Mouse (Mus musculus) layer of hippocampus, adult 9-11 months (tissue): Measurements from ENCODE around the gene Psmb11.

ENCODE experiments used
- DNase-seq: peaks from one replicate; pipeline ENCODE4 v3.0.0; 2022

Gene Psmb11

GRCm38 (mm10) chr14:54621133-54621532, at the start of gene Psmb11:
Gene Psmb11 (plus strand): TSS chr14:54621433.
- DNase-seq: no peak

- DNase-seq: no peak
Observed at GRCm38 (mm10) chr14:54572122-54572521, 49.1 kb upstream of the Psmb11 start.

- no peak for DNase-seq
Observed at GRCm38 (mm10) chr14:54572790-54573736, 48.2 kb upstream of the Psmb11 start.

GRCm38 (mm10) chr14:54574253-54574652, 47.0 kb upstream of the Psmb11 start:
- no peak for DNase-seq

- no peak for DNase-seq
Observed at GRCm38 (mm10) chr14:54575031-54575430, 46.2 kb upstream of the Psmb11 start.

- DNase-seq: no peak
Observed at GRCm38 (mm10) chr14:54575631-54576030, 45.6 kb upstream of the Psmb11 start.

- no peak for DNase-seq
Observed at GRCm38 (mm10) chr14:54576241-54577088, 44.8 kb upstream of the Psmb11 start.

- peak; percentile 73 for DNase-seq
Observed at GRCm38 (mm10) chr14:54577089-54577982, 43.9 kb upstream of the Psmb11 start, which contains the start of gene Ajuba. Gene Ajuba (minus strand): TSS chr14:54577558.

GRCm38 (mm10) chr14:54578063-54578462, 43.2 kb upstream of the Psmb11 start:
- DNase-seq: no peak

- DNase-seq: no peak
Observed at GRCm38 (mm10) chr14:54579638-54580037, 41.6 kb upstream of the Psmb11 start.

GRCm38 (mm10) chr14:54582536-54582935, 38.7 kb upstream of the Psmb11 start:
- DNase-seq: no peak

- peak; percentile 33 for DNase-seq
Observed at GRCm38 (mm10) chr14:54583681-54584338, 37.4 kb upstream of the Psmb11 start.

- no peak for DNase-seq
Observed at GRCm38 (mm10) chr14:54591056-54591455, 30.2 kb upstream of the Psmb11 start.

GRCm38 (mm10) chr14:54592319-54592934, 28.8 kb upstream of the Psmb11 start:
- DNase-seq: no peak

- DNase-seq: no peak
Observed at GRCm38 (mm10) chr14:54594055-54594454, 27.2 kb upstream of the Psmb11 start.

- DNase-seq: peak; percentile 52
Observed at GRCm38 (mm10) chr14:54594631-54595414, 26.4 kb upstream of the Psmb11 start.

GRCm38 (mm10) chr14:54597084-54597483, 24.1 kb upstream of the Psmb11 start:
- no peak for DNase-seq

- no peak for DNase-seq
Observed at GRCm38 (mm10) chr14:54601601-54602000, 19.6 kb upstream of the Psmb11 start.

- no peak for DNase-seq
Observed at GRCm38 (mm10) chr14:54602613-54603012, 18.6 kb upstream of the Psmb11 start.

GRCm38 (mm10) chr14:54603038-54603654, 18.1 kb upstream of the Psmb11 start:
- peak; percentile 97 for DNase-seq
